Mouse (Mus musculus): ENCODE data around the gene Myl6b. TPM values are rescaled to one million over a fixed set of nuclear protein-coding genes. Genes with fewer than 3 reads are reported as not detected.

Myl6b gene
- polyA plus RNA-seq, 1 experiment, result 16.7 TPM

DNA sequence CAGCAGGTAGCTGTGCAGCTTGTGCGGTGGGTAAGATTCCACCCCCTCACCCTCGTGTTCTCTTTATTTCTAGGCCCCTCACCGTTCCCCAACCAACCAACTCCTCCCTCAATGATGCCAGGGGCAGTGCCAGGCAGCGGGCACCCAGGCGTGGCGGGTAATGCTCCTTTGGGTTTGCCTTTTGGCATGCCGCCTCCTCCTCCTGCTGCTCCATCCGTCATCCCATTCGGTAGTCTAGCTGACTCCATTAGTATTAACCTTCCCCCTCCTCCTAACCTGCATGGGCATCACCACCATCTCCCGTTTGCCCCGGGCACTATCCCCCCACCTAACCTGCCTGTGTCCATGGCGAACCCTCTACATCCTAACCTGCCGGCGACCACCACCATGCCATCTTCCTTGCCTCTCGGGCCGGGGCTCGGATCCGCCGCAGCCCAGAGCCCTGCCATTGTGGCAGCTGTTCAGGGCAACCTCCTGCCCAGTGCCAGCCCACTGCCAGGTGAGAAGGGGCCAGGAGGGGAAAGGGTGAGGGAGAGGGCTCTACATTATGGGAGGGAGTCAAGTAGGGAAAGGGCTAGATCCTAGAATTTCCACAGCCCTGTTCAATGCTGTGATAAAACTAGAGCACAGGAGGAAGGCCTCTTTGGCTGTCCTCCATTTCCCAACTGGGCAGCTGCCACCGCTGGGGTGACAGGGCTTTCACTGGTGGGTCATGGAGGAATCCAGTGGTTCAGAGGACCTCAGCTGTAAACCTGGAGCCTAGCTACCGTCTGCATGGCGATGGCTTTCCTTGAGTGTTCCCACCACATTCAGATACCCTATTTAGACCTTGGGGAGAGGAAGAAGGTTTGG is 10.4 kb downstream of the Myl6b start:
- TF ChIP-seq CEBPB (IDR thresholded peaks at IDR 0.05; ENCODE audit: low read depth) (no peak), CTCF (IDR thresholded peaks at IDR 0.05; ENCODE audit: control insufficient read depth, insufficient read depth, insufficient read length) (no peak), MYOG (IDR thresholded peaks at IDR 0.05; ENCODE audit: control insufficient read depth, extremely low read depth, insufficient read length) (no peak), FOSL1 (IDR thresholded peaks at IDR 0.05; ENCODE audit: insufficient read depth, low read length, poor library complexity, severe bottlenecking) (no peak), MAX (IDR thresholded peaks at IDR 0.05) (no peak), USF1 (IDR thresholded peaks at IDR 0.05; ENCODE audit: low read depth) (no peak), MYOD1 (IDR thresholded peaks at IDR 0.05; ENCODE audit: control insufficient read depth, insufficient read length, low read depth) (no peak)
- Histone ChIP-seq H3K27me3 (ENCODE audit: control insufficient read depth, insufficient read depth, insufficient read length) (no peaks in the 10 kb centered on the region), H3K4me3 (ENCODE audit: insufficient read depth, poor library complexity, severe bottlenecking) (no peak overlapping the region), H3K79me3 (ENCODE audit: low read depth) (peaks cover 25% of the 10 kb centered on the region), H3K79me2 (ENCODE audit: control insufficient read depth, insufficient read depth) (peaks cover 29% of the 10 kb centered on the region), H3K36me3 (ENCODE audit: control insufficient read depth, insufficient read depth) (peaks cover 80% of the 10 kb centered on the region), H3ac (ENCODE audit: control insufficient read depth, insufficient read length, low read depth) (no peak overlapping the region)

DNA sequence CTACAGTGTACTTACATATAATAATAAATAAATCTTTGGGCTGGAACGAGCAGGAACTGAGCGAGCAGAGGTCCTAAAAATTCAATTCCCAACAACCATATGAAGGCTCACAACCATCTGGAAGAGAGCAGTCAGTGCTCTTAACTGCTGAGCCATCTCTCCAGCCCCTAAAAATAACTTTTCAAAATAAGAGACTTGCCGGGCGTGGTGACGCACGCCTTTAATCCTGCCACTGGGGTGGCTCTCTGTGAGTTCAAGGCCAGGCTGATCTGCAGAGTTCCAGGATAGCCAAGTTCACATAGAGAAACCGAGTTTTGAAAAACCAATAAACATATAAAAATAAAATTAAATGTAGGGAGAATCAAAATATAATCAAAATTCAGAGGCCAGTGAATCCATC is 12.1 kb downstream of the Myl6b start:
- H3K4me3 ChIP-seq (ENCODE audit: insufficient read depth, poor library complexity, severe bottlenecking), result no peak overlapping the region
- no peak overlapping the region for H3ac ChIP-seq (ENCODE audit: control insufficient read depth, insufficient read length, low read depth)
- H3K36me3 ChIP-seq (ENCODE audit: control insufficient read depth, insufficient read depth), result peaks cover 85% of the 10 kb centered on the region
- TF ChIP-seq USF1 (IDR thresholded peaks at IDR 0.05; ENCODE audit: low read depth) (no peak), MYOG (IDR thresholded peaks at IDR 0.05; ENCODE audit: control insufficient read depth, extremely low read depth, insufficient read length) (no peak), MYOD1 (IDR thresholded peaks at IDR 0.05; ENCODE audit: control insufficient read depth, insufficient read length, low read depth) (no peak), MAX (IDR thresholded peaks at IDR 0.05) (no peak), CTCF (IDR thresholded peaks at IDR 0.05; ENCODE audit: control insufficient read depth, insufficient read depth, insufficient read length) (no peak), CEBPB (IDR thresholded peaks at IDR 0.05; ENCODE audit: low read depth) (no peak), FOSL1 (IDR thresholded peaks at IDR 0.05; ENCODE audit: insufficient read depth, low read length, poor library complexity, severe bottlenecking) (no peak)
- H3K79me3 ChIP-seq (ENCODE audit: low read depth), result peaks cover 8% of the 10 kb centered on the region
- H3K79me2 ChIP-seq (ENCODE audit: control insufficient read depth, insufficient read depth), result peaks cover 12% of the 10 kb centered on the region
- H3K27me3 ChIP-seq (ENCODE audit: control insufficient read depth, insufficient read depth, insufficient read length), result no peaks in the 10 kb centered on the region

DNA sequence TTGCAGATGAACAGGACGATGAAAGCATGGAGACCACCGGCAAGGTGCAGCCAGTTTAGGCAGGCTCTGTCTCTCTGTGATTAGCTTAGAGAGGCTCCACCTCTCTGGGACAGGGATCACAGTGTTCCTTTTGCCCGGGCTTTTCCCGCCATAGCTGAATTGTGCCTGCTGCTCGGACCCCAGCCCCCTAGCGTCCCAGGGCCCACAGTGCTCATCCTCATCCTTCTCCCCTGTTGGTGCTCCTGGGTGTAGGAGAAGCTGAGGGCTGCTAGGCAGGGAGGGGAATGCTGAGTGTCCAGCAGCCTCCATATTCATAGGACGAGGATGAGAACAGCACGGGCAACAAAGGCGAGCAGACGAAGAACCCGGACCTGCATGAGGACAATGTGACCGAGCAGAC is 24.1 kb downstream of the Myl6b start:
- H3K36me3 ChIP-seq (ENCODE audit: control insufficient read depth, insufficient read depth), result peaks cover 87% of the 10 kb centered on the region
- no peaks in the 10 kb centered on the region for H3K79me3 ChIP-seq (ENCODE audit: low read depth)
- H3K4me3 ChIP-seq (ENCODE audit: insufficient read depth, poor library complexity, severe bottlenecking), result no peak overlapping the region

DNA sequence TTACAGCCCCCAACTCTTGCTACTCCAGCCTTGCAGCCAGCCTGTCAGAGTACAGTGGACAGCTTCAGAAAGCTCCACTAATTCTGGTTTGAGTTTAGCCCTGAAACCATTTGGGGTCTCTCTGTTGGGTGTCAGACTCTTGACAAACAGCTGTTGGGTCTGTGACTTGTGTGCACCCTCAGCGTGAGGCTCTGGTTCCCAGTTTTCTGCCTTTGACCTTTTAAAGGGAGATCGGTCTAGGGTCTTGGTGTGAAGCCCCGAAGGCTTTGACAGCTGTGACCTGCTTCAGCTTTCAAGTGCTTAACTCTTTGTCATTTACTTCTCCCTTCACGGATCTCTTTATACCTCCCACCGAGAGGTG is 38.2 kb downstream of the Myl6b start:
- peak overlapping the region; percentile 91 for H3K4me3 ChIP-seq (ENCODE audit: insufficient read depth, poor library complexity, severe bottlenecking)
- no peaks in the 10 kb centered on the region for H3K27me3 ChIP-seq (ENCODE audit: control insufficient read depth, insufficient read depth, insufficient read length)
- peaks cover 18% of the 10 kb centered on the region for H3K79me3 ChIP-seq (ENCODE audit: low read depth)
- peaks cover 23% of the 10 kb centered on the region for H3K79me2 ChIP-seq (ENCODE audit: control insufficient read depth, insufficient read depth)
- H3ac ChIP-seq (ENCODE audit: control insufficient read depth, insufficient read length, low read depth), result peak overlapping the region; percentile 52
- no peak for TF ChIP-seq MYOG (IDR thresholded peaks at IDR 0.05; ENCODE audit: control insufficient read depth, extremely low read depth, insufficient read length)
- TF ChIP-seq FOSL1 (IDR thresholded peaks at IDR 0.05; ENCODE audit: insufficient read depth, low read length, poor library complexity, severe bottlenecking), result no peak
- no peak for TF ChIP-seq CEBPB (IDR thresholded peaks at IDR 0.05; ENCODE audit: low read depth)
- no peak for TF ChIP-seq CTCF (IDR thresholded peaks at IDR 0.05; ENCODE audit: control insufficient read depth, insufficient read depth, insufficient read length)
- no peak for TF ChIP-seq USF1 (IDR thresholded peaks at IDR 0.05; ENCODE audit: low read depth)
- TF ChIP-seq MAX (IDR thresholded peaks at IDR 0.05), result no peak
- H3K36me3 ChIP-seq (ENCODE audit: control insufficient read depth, insufficient read depth), result peaks cover 47% of the 10 kb centered on the region

More for the DNA sequence above, 24.1 kb downstream of the Myl6b start:
- TF ChIP-seq CEBPB (IDR thresholded peaks at IDR 0.05; ENCODE audit: low read depth) (no peak), CTCF (IDR thresholded peaks at IDR 0.05; ENCODE audit: control insufficient read depth, insufficient read depth, insufficient read length) (no peak), FOSL1 (IDR thresholded peaks at IDR 0.05; ENCODE audit: insufficient read depth, low read length, poor library complexity, severe bottlenecking) (no peak), MAX (IDR thresholded peaks at IDR 0.05) (no peak), MYOG (IDR thresholded peaks at IDR 0.05; ENCODE audit: control insufficient read depth, extremely low read depth, insufficient read length) (no peak), USF1 (IDR thresholded peaks at IDR 0.05; ENCODE audit: low read depth) (no peak), MYOD1 (IDR thresholded peaks at IDR 0.05; ENCODE audit: control insufficient read depth, insufficient read length, low read depth) (no peak)
- H3K79me2 ChIP-seq (ENCODE audit: control insufficient read depth, insufficient read depth), result no peaks in the 10 kb centered on the region
- no peaks in the 10 kb centered on the region for H3K27me3 ChIP-seq (ENCODE audit: control insufficient read depth, insufficient read depth, insufficient read length)
- no peak overlapping the region for H3ac ChIP-seq (ENCODE audit: control insufficient read depth, insufficient read length, low read depth)

DNA sequence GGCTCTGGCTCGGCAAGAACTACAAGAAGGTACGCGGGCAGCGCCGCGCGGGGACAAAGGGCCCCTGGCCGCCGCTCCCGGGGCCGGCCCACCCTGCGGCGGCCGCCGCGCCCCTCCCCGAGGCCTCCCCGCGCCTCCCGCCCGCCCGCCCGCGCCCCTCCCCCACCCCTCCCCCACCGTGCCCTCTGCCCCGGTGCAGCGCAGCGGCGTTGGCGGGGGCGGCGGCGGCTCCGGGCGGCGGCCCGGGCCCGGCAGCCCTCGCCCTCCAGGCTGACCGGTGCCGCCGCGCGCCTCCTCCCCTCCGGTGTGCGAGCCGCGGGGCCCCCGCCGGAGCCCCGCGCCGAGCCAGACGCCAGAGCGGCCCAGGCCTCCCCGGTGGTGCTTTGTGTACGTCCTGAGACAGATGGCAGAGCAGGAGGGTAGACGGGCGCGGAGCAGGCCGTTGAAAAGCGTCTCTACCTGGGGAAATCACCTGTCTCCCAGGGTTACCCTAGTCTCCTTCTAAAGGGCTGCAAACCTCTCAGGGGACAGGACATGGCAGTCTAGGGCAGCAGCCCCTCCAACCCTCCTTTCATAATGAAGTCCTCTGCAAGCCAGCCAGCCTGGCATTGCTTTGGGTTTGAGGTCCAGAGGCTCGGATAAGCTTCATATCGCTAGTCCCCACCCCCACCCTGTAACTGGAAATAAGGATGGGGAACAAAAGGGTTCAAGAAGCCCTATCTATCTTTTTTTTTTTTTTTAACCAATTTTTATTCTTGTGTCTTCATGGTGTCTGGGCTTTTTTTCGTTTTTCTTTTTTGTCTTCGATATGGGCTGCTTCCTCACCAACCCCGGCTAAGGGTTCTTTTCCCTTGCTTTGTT is 38.8 kb downstream of the Myl6b start:
- peaks cover 18% of the 10 kb centered on the region for H3K79me3 ChIP-seq (ENCODE audit: low read depth)
- TF ChIP-seq USF1 (IDR thresholded peaks at IDR 0.05; ENCODE audit: low read depth), result no peak
- TF ChIP-seq MYOD1 (IDR thresholded peaks at IDR 0.05; ENCODE audit: control insufficient read depth, insufficient read length, low read depth), result no peak
- TF ChIP-seq CTCF (IDR thresholded peaks at IDR 0.05; ENCODE audit: control insufficient read depth, insufficient read depth, insufficient read length), result no peak
- no peak for TF ChIP-seq MYOG (IDR thresholded peaks at IDR 0.05; ENCODE audit: control insufficient read depth, extremely low read depth, insufficient read length)
- TF ChIP-seq FOSL1 (IDR thresholded peaks at IDR 0.05; ENCODE audit: insufficient read depth, low read length, poor library complexity, severe bottlenecking), result no peak
- no peak for TF ChIP-seq MAX (IDR thresholded peaks at IDR 0.05)
- TF ChIP-seq CEBPB (IDR thresholded peaks at IDR 0.05; ENCODE audit: low read depth), result no peak
- H3K27me3 ChIP-seq (ENCODE audit: control insufficient read depth, insufficient read depth, insufficient read length), result no peaks in the 10 kb centered on the region
- peaks cover 23% of the 10 kb centered on the region for H3K79me2 ChIP-seq (ENCODE audit: control insufficient read depth, insufficient read depth)
- peaks cover 41% of the 10 kb centered on the region for H3K36me3 ChIP-seq (ENCODE audit: control insufficient read depth, insufficient read depth)
- H3ac ChIP-seq (ENCODE audit: control insufficient read depth, insufficient read length, low read depth), result peak overlapping the region; percentile 96
- peak overlapping the region; percentile 91 for H3K4me3 ChIP-seq (ENCODE audit: insufficient read depth, poor library complexity, severe bottlenecking)

All from C2C12 (cell line).